Mouse (Mus musculus) T-helper 17 cell (primary cell): ENCODE measurements around the gene Paqr5.

Experiments
- in situ Hi-C, 2 experiments: fragments of 300-600 bp; cut with MboI, MseI; formaldehyde crosslinking; loops; 1 replicate in 1 of 2; 2 replicates in 1 of 2; pipeline ENCODE4 v1.15.1; 2025; ENCODE audit warnings: high pct_unique_total_duplicates in 2 of 2

Gene Paqr5

GRCm38 (mm10) chr9:61960753-61961152 lies 65.9 kb downstream of the Paqr5 start:
- in situ Hi-C loops = no loop called here

- in situ Hi-C loops = no loop called here
These were observed 66.6 kb downstream of the Paqr5 start for GRCm38 (mm10) chr9:61959921-61960569.

- in situ Hi-C loops = loop anchor here in 1 of 2 experiments (5.0 kb wide), 2 partner anchors 88 to 278 kb away; no protein-coding TSS in a partner anchor
These were observed 71.9 kb downstream of the Paqr5 start for GRCm38 (mm10) chr9:61954707-61955106.

- in situ Hi-C loops = loop anchor here in 1 of 2 experiments (5.0 kb wide), 2 partner anchors 90 to 280 kb away; no protein-coding TSS in a partner anchor
These were observed 74.4 kb downstream of the Paqr5 start for GRCm38 (mm10) chr9:61952241-61952640.

GRCm38 (mm10) chr9:61947402-61948346 lies 79.0 kb downstream of the Paqr5 start:
- in situ Hi-C loops = no loop called here

- in situ Hi-C loops = no loop called here
These were observed 79.8 kb downstream of the Paqr5 start, which contains the start of gene Kif23 for GRCm38 (mm10) chr9:61946623-61947401. Gene Kif23, minus strand, starts transcription at chr9:61946774.

- in situ Hi-C loops = no loop called here
These were observed 80.6 kb downstream of the Paqr5 start for GRCm38 (mm10) chr9:61945973-61946611.

GRCm38 (mm10) chr9:61941054-61941453 lies 85.6 kb downstream of the Paqr5 start:
- in situ Hi-C loops = no loop called here

GRCm38 (mm10) chr9:61933333-61933732 lies 93.3 kb downstream of the Paqr5 start:
- in situ Hi-C loops = no loop called here

GRCm38 (mm10) chr9:61932009-61932408 lies 94.6 kb downstream of the Paqr5 start:
- in situ Hi-C loops = no loop called here

GRCm38 (mm10) chr9:61925086-61925660 lies 101.5 kb downstream of the Paqr5 start:
- in situ Hi-C loops = no loop called here

GRCm38 (mm10) chr9:61920331-61920730 lies 106.3 kb downstream of the Paqr5 start:
- in situ Hi-C loops = no loop called here

- in situ Hi-C loops = no loop called here
These were observed 107.2 kb downstream of the Paqr5 start for GRCm38 (mm10) chr9:61919464-61919863.

GRCm38 (mm10) chr9:61917436-61917835 lies 109.2 kb downstream of the Paqr5 start:
- in situ Hi-C loops = no loop called here

GRCm38 (mm10) chr9:61916986-61917385 lies 109.7 kb downstream of the Paqr5 start:
- in situ Hi-C loops = no loop called here

GRCm38 (mm10) chr9:61915393-61916005 lies 111.2 kb downstream of the Paqr5 start:
- in situ Hi-C loops = no loop called here

GRCm38 (mm10) chr9:61914917-61915300 lies 111.7 kb downstream of the Paqr5 start:
- in situ Hi-C loops = no loop called here

GRCm38 (mm10) chr9:61914203-61914916 lies 112.3 kb downstream of the Paqr5 start, which contains the start of gene Rplp1:
Gene Rplp1, minus strand, starts transcription at chr9:61914542.
- in situ Hi-C loops = no loop called here

- in situ Hi-C loops = no loop called here
These were observed 115.1 kb downstream of the Paqr5 start for GRCm38 (mm10) chr9:61911300-61912128.
